Mouse (Mus musculus): ENCODE results near the gene Selp. TPM values are rescaled to one million over a fixed set of nuclear protein-coding genes. Genes with fewer than 3 reads are reported as not detected.

The Selp gene
- polyA plus RNA-seq (2012): 0.03 and 0.13 TPM in 2 replicates

GRCm38 (mm10) chr1:164114947-164115493 lies at the start of gene Selp:
Gene Selp, plus strand, starts transcription at chr1:164115264.
- no peaks in the 10 kb centered on the region for H3K36me3 ChIP-seq (ENCODE audit: control insufficient read depth)
- no peaks in the 10 kb centered on the region for H3K27me3 ChIP-seq (ENCODE audit: control insufficient read depth)
- no peak within 1 kb of the TSS for H3K4me3 ChIP-seq (replicated peaks)
- TF ChIP-seq GATA1 (IDR thresholded peaks at IDR 0.05; ENCODE audit: low read length): no peak
- TF ChIP-seq TAL1 (IDR thresholded peaks at IDR 0.05; ENCODE audit: low read length): no peak
- H3K4me1 ChIP-seq (ENCODE audit: control insufficient read depth): no peaks in the 10 kb centered on the region
- H3K9me3 ChIP-seq (ENCODE audit: control insufficient read depth, low read length): no peaks in the 10 kb centered on the region

GRCm38 (mm10) chr1:164069261-164069660 lies 45.8 kb upstream of the Selp start:
- H3K4me1 ChIP-seq (ENCODE audit: control insufficient read depth): no peaks in the 10 kb centered on the region
- TF ChIP-seq GATA1 (IDR thresholded peaks at IDR 0.05; ENCODE audit: low read length): no peak
- TF ChIP-seq TAL1 (IDR thresholded peaks at IDR 0.05; ENCODE audit: low read length): no peak
- H3K36me3 ChIP-seq (ENCODE audit: control insufficient read depth): no peaks in the 10 kb centered on the region
- H3K4me3 ChIP-seq (replicated peaks): no peak overlapping the region
- no peaks in the 10 kb centered on the region for H3K9me3 ChIP-seq (ENCODE audit: control insufficient read depth, low read length)
- H3K27me3 ChIP-seq (ENCODE audit: control insufficient read depth): no peaks in the 10 kb centered on the region

- TF ChIP-seq TAL1 (IDR thresholded peaks at IDR 0.05; ENCODE audit: low read length) (no peak), GATA1 (IDR thresholded peaks at IDR 0.05; ENCODE audit: low read length) (no peak)
- no peaks in the 10 kb centered on the region for H3K9me3 ChIP-seq (ENCODE audit: control insufficient read depth, low read length)
- no peaks in the 10 kb centered on the region for H3K36me3 ChIP-seq (ENCODE audit: control insufficient read depth)
Observed at GRCm38 (mm10) chr1:164070461-164070860, 44.6 kb upstream of the Selp start.

GRCm38 (mm10) chr1:164071111-164071510 lies 44.0 kb upstream of the Selp start:
- TF ChIP-seq GATA1 (IDR thresholded peaks at IDR 0.05; ENCODE audit: low read length) (no peak), TAL1 (IDR thresholded peaks at IDR 0.05; ENCODE audit: low read length) (no peak)
- no peaks in the 10 kb centered on the region for H3K27me3 ChIP-seq (ENCODE audit: control insufficient read depth)
- no peaks in the 10 kb centered on the region for H3K9me3 ChIP-seq (ENCODE audit: control insufficient read depth, low read length)
- no peaks in the 10 kb centered on the region for H3K4me1 ChIP-seq (ENCODE audit: control insufficient read depth)
- no peak overlapping the region for H3K4me3 ChIP-seq (replicated peaks)
- no peaks in the 10 kb centered on the region for H3K36me3 ChIP-seq (ENCODE audit: control insufficient read depth)

More at GRCm38 (mm10) chr1:164070461-164070860, 44.6 kb upstream of the Selp start:
- Histone ChIP-seq H3K4me3 (replicated peaks) (no peak overlapping the region), H3K4me1 (ENCODE audit: control insufficient read depth) (no peaks in the 10 kb centered on the region), H3K27me3 (ENCODE audit: control insufficient read depth) (no peaks in the 10 kb centered on the region)

- H3K4me1 ChIP-seq (ENCODE audit: control insufficient read depth): no peaks in the 10 kb centered on the region
- H3K4me3 ChIP-seq (replicated peaks): no peak overlapping the region
- H3K27me3 ChIP-seq (ENCODE audit: control insufficient read depth): no peaks in the 10 kb centered on the region
- H3K36me3 ChIP-seq (ENCODE audit: control insufficient read depth): no peaks in the 10 kb centered on the region
- no peak for TF ChIP-seq TAL1 (IDR thresholded peaks at IDR 0.05; ENCODE audit: low read length)
- no peak for TF ChIP-seq GATA1 (IDR thresholded peaks at IDR 0.05; ENCODE audit: low read length)
- no peaks in the 10 kb centered on the region for H3K9me3 ChIP-seq (ENCODE audit: control insufficient read depth, low read length)
Observed at GRCm38 (mm10) chr1:164072001-164072400, 43.1 kb upstream of the Selp start.

- no peaks in the 10 kb centered on the region for H3K4me1 ChIP-seq (ENCODE audit: control insufficient read depth)
- TF ChIP-seq TAL1 (IDR thresholded peaks at IDR 0.05; ENCODE audit: low read length) (no peak), GATA1 (IDR thresholded peaks at IDR 0.05; ENCODE audit: low read length) (no peak)
- H3K36me3 ChIP-seq (ENCODE audit: control insufficient read depth): no peaks in the 10 kb centered on the region
- H3K9me3 ChIP-seq (ENCODE audit: control insufficient read depth, low read length): no peaks in the 10 kb centered on the region
- H3K27me3 ChIP-seq (ENCODE audit: control insufficient read depth): no peaks in the 10 kb centered on the region
- no peak overlapping the region for H3K4me3 ChIP-seq (replicated peaks)
Observed at GRCm38 (mm10) chr1:164073091-164073490, 42.0 kb upstream of the Selp start.

GRCm38 (mm10) chr1:164073803-164074202 lies 41.3 kb upstream of the Selp start:
- H3K27me3 ChIP-seq (ENCODE audit: control insufficient read depth): no peaks in the 10 kb centered on the region
- H3K36me3 ChIP-seq (ENCODE audit: control insufficient read depth): no peaks in the 10 kb centered on the region
- TF ChIP-seq GATA1 (IDR thresholded peaks at IDR 0.05; ENCODE audit: low read length) (no peak), TAL1 (IDR thresholded peaks at IDR 0.05; ENCODE audit: low read length) (no peak)
- no peaks in the 10 kb centered on the region for H3K9me3 ChIP-seq (ENCODE audit: control insufficient read depth, low read length)
- H3K4me3 ChIP-seq (replicated peaks): no peak overlapping the region
- H3K4me1 ChIP-seq (ENCODE audit: control insufficient read depth): no peaks in the 10 kb centered on the region

- Histone ChIP-seq H3K9me3 (ENCODE audit: control insufficient read depth, low read length) (no peaks in the 10 kb centered on the region), H3K36me3 (ENCODE audit: control insufficient read depth) (no peaks in the 10 kb centered on the region), H3K4me1 (ENCODE audit: control insufficient read depth) (no peaks in the 10 kb centered on the region), H3K4me3 (replicated peaks) (no peak overlapping the region), H3K27me3 (ENCODE audit: control insufficient read depth) (no peaks in the 10 kb centered on the region)
- TF ChIP-seq GATA1 (IDR thresholded peaks at IDR 0.05; ENCODE audit: low read length) (no peak), TAL1 (IDR thresholded peaks at IDR 0.05; ENCODE audit: low read length) (no peak)
Observed at GRCm38 (mm10) chr1:164074606-164075140, 40.4 kb upstream of the Selp start.

GRCm38 (mm10) chr1:164075416-164075815 lies 39.6 kb upstream of the Selp start:
- TF ChIP-seq GATA1 (IDR thresholded peaks at IDR 0.05; ENCODE audit: low read length) (no peak), TAL1 (IDR thresholded peaks at IDR 0.05; ENCODE audit: low read length) (no peak)
- H3K4me1 ChIP-seq (ENCODE audit: control insufficient read depth): no peaks in the 10 kb centered on the region
- no peaks in the 10 kb centered on the region for H3K36me3 ChIP-seq (ENCODE audit: control insufficient read depth)
- no peak overlapping the region for H3K4me3 ChIP-seq (replicated peaks)
- no peaks in the 10 kb centered on the region for H3K27me3 ChIP-seq (ENCODE audit: control insufficient read depth)
- H3K9me3 ChIP-seq (ENCODE audit: control insufficient read depth, low read length): no peaks in the 10 kb centered on the region

GRCm38 (mm10) chr1:164076441-164076840 lies 38.6 kb upstream of the Selp start:
- no peaks in the 10 kb centered on the region for H3K9me3 ChIP-seq (ENCODE audit: control insufficient read depth, low read length)
- H3K4me3 ChIP-seq (replicated peaks): no peak overlapping the region
- H3K36me3 ChIP-seq (ENCODE audit: control insufficient read depth): no peaks in the 10 kb centered on the region
- no peaks in the 10 kb centered on the region for H3K4me1 ChIP-seq (ENCODE audit: control insufficient read depth)
- H3K27me3 ChIP-seq (ENCODE audit: control insufficient read depth): no peaks in the 10 kb centered on the region
- TF ChIP-seq GATA1 (IDR thresholded peaks at IDR 0.05; ENCODE audit: low read length): no peak
- TF ChIP-seq TAL1 (IDR thresholded peaks at IDR 0.05; ENCODE audit: low read length): no peak
